Mouse (Mus musculus): ENCODE results near the gene Slc38a10. TPM values are rescaled to one million over a fixed set of nuclear protein-coding genes. Genes with fewer than 3 reads are reported as not detected.

The Slc38a10 gene
- total RNA-seq, 2 experiments from 2014 or later = 107 to 123 TPM

DNA sequence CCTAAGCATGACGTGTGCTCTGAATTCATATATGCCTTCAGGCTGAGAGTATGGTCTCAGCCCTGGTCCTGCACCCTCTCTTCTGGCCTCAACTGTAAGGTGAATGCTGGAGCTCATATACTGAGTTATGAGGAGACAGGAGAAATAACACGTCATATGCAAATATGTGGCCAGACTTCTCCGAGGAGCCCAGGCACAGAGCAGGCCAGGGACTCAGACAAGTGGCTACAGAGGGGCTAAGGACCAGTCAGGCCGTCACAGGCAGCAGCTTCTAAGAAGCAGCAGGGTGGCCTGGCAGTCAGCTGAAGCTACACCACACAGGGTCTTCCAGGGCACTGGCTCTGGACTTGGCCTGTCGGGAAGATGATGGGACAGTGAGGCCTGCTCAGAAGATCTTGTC lies 87.8 kb downstream of the Slc38a10 start:
- no peak for DNase-seq (ENCODE audit: low spot score in 2 of 2)

- no peak for DNase-seq (ENCODE audit: low spot score in 2 of 2)
Observed at GRCm38 (mm10) chr11:120060634-120061033, 90.5 kb downstream of the Slc38a10 start.

DNA sequence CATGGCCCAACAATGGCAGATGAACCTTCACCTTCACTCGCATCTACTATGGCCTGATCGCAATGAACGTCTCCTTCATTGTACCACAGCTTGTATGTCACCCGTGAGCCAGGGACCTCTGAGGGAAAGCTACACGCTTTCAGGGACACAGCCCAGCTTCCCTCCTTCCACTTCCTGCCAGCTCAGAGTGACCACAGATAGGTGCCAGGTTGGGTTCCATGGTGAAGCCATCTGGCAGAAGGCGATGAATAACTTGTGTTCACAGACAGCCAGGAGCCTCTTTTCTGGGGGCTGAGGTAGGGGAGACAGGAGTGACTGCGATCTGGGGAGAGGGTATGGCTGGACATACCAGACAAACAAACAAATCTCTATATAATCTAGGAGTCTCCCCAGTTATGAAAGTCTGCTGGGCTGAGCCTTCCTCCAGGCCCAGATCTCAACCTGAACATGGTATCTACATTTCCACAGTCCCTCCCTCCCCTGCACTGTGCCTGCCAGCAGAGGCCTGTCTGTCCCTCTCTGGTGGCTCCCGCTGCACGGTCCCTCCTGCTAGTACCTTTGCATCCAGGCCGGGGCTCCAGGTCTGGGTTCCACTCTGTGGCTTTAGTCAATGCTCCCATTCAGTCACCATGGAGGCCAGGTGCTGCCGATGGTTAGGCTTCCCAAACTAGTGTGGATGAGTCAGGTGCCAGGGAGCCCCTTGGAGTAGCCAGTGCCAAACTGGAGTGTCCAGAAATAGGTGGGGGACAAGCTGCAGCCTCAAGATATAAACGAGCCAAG lies 95.0 kb downstream of the Slc38a10 start:
- DNase-seq (ENCODE audit: low spot score in 2 of 2) = no peak

Small RNAs within 50 kb of the gene (microRNA-seq; reads per million reads assigned to microRNA genes)
- gene Gm25948 = 0 to 0.22 reads per million in 2 experiments

Other genes starting within 250 kb of the Slc38a10 start
- 10 to 100 TPM; 43.0 to 44.5 TPM for gene Chmp6, start 237.9 kb downstream of the Slc38a10 start, total RNA-seq (2021)
- gene Baiap2, start 208.6 kb downstream of the Slc38a10 start, total RNA-seq (2021) = 100 to 1,000 TPM in 1 of 2 experiments, 10 to 100 TPM in 1; 96.2 to 102 TPM
- gene Aatk, start 104.2 kb downstream of the Slc38a10 start, total RNA-seq (2021) = 100 to 1,000 TPM; 136 to 148 TPM
- 10 to 100 TPM; 44.3 to 53.4 TPM for gene Cep131, start 64.5 kb downstream of the Slc38a10 start, total RNA-seq (2021)
- 10 to 100 TPM; 19.3 to 19.7 TPM for gene Tepsin, start 52.6 kb downstream of the Slc38a10 start, total RNA-seq (2021)
- gene Ndufaf8, start 52.4 kb downstream of the Slc38a10 start, total RNA-seq (2021) = 10 to 100 TPM; 36.4 to 37.3 TPM
- gene Bahcc1, start 81.6 kb upstream of the Slc38a10 start, total RNA-seq (2021) = 10 to 100 TPM; 21.9 to 26.0 TPM
- gene Actg1, start 197.2 kb upstream of the Slc38a10 start, total RNA-seq (2021) = 1,000 to 10,000 TPM; 2,523 to 2,576 TPM
- not detected for gene Fscn2, start 210.2 kb upstream of the Slc38a10 start, total RNA-seq (2021)
- 10 to 100 TPM; 58.8 to 62.0 TPM for gene Faap100, start 227.4 kb upstream of the Slc38a10 start, total RNA-seq (2021)